ENCODE assay signal across 10 mouse cellular contexts in genomic region chr11:21433726-21434125, GRCm38 (mm10).
DNase-seq lines count a peak whose midpoint lies in the region; ATAC-seq lines count a peak whose summit lies in the region.
"Had no signal": no experiment of that assay in that cellular context is flagged by ENCODE, and none has a peak within 500 bp of the region (broad histone marks: within the 10 kb centered on the region; RNA-seq: fewer than 3 reads in every experiment).

No protein-coding gene starts in this region.

- H3K4me1 ChIP-seq in hindbrain, embryonic 16.5 days (ENCODE audit: control insufficient read depth, insufficient read depth, low read depth, low read length), result no peaks in the 10 kb centered on the region
- H3K4me1 ChIP-seq in hindbrain, embryonic 13.5 days (replicated peaks), result no peaks in the 10 kb centered on the region
- H3K4me1 ChIP-seq: hindbrain, embryonic 15.5 days had no signal

- H3K9me3 ChIP-seq in hindbrain, embryonic 16.5 days (ENCODE audit: control insufficient read depth, low read length), result no peaks in the 10 kb centered on the region
- no peaks in the 10 kb centered on the region for H3K9me3 ChIP-seq in hindbrain, embryonic 13.5 days
- H3K9me3 ChIP-seq: hindbrain, embryonic 15.5 days had no signal

- no peaks in the 10 kb centered on the region for H3K27me3 ChIP-seq in hindbrain, embryonic 16.5 days (replicated peaks; ENCODE audit: control insufficient read depth, insufficient read depth, low read length)
- H3K27me3 ChIP-seq in hindbrain, embryonic 13.5 days, result no peaks in the 10 kb centered on the region
- H3K27me3 ChIP-seq: hindbrain, embryonic 15.5 days had no signal

- H3K4me3 ChIP-seq in hindbrain, embryonic 16.5 days (ENCODE audit: low read length), result no peak overlapping the region
- no peak overlapping the region for H3K4me3 ChIP-seq in hindbrain, embryonic 13.5 days
- H3K4me3 ChIP-seq: hindbrain, embryonic 15.5 days had no signal

- no peak overlapping the region for H3K4me2 ChIP-seq in hindbrain, embryonic 16.5 days (ENCODE audit: low read length)
- H3K4me2 ChIP-seq in hindbrain, embryonic 13.5 days, result no peak overlapping the region
- H3K4me2 ChIP-seq: hindbrain, embryonic 15.5 days; midbrain, embryonic 11.5 days had no signal

- H3K9ac ChIP-seq in hindbrain, embryonic 16.5 days (ENCODE audit: low read depth, low read length), result no peak overlapping the region
- H3K9ac ChIP-seq in hindbrain, embryonic 13.5 days, result no peak overlapping the region
- H3K9ac ChIP-seq: hindbrain, embryonic 15.5 days had no signal

- intact Hi-C loops in heart, postnatal 14 days (cut with DNase I), result loop anchor here (5.0 kb wide), 1 partner anchor 71 kb away; no protein-coding TSS in a partner anchor

- 41% methylated on average over 2 of the region's 2 CpGs for WGBS in hindbrain, embryonic 16.5 days
- 36% methylated on average over 2 of the region's 2 CpGs for WGBS in hindbrain, embryonic 13.5 days

- 0 out of 2 replicates have a peak, but pooled peaks have one; percentile 63 for ATAC-seq in hindbrain, embryonic 16.5 days
- ATAC-seq in hindbrain, embryonic 13.5 days (ENCODE audit: low FRiP score), result no peak
- no peak for ATAC-seq in monocyte, adult 5-6 weeks (replicated peaks; ENCODE audit: insufficient number of reproducible peaks, low FRiP score, low TSS enrichment, poor library complexity, severe bottlenecking)

- no peaks in the 10 kb centered on the region for H3K36me3 ChIP-seq in hindbrain, embryonic 16.5 days (ENCODE audit: control insufficient read depth, insufficient read depth, low read length)
- H3K36me3 ChIP-seq in hindbrain, embryonic 13.5 days, result no peaks in the 10 kb centered on the region
- H3K36me3 ChIP-seq: hindbrain, embryonic 15.5 days had no signal

- H3K27ac ChIP-seq in hindbrain, embryonic 16.5 days (ENCODE audit: low read depth, low read length), result no peak overlapping the region
- no peak overlapping the region for H3K27ac ChIP-seq in hindbrain, embryonic 13.5 days
- H3K27ac ChIP-seq: hindbrain, embryonic 15.5 days had no signal

- peak; percentile 15 for DNase-seq in thymus, postnatal 4 days
- DNase-seq in thymus, adult 18-20 months, result no peak
- peak; percentile 13 to 40 for DNase-seq in heart, postnatal 14 days
- no peak for DNase-seq in ovary, postnatal 14 days (ENCODE audit: low spot score)
- DNase-seq in frontal cortex, postnatal 25 days (ENCODE audit: low spot score in 2 of 2), result no peak

Comparison
In these comparisons a context has a peak if more than half of its experiments do, and no peak if none do; other contexts are left out.
1. DNase-seq: peak in thymus, postnatal 4 days (single experiment) and heart, postnatal 14 days (2 of 2); none in thymus, adult 18-20 months (0 of 2), ovary, postnatal 14 days (single experiment) and frontal cortex, postnatal 25 days (0 of 2).